Mouse (Mus musculus): Measurements from ENCODE around the gene Sec14l3.

Sec14l3 gene

DNA sequence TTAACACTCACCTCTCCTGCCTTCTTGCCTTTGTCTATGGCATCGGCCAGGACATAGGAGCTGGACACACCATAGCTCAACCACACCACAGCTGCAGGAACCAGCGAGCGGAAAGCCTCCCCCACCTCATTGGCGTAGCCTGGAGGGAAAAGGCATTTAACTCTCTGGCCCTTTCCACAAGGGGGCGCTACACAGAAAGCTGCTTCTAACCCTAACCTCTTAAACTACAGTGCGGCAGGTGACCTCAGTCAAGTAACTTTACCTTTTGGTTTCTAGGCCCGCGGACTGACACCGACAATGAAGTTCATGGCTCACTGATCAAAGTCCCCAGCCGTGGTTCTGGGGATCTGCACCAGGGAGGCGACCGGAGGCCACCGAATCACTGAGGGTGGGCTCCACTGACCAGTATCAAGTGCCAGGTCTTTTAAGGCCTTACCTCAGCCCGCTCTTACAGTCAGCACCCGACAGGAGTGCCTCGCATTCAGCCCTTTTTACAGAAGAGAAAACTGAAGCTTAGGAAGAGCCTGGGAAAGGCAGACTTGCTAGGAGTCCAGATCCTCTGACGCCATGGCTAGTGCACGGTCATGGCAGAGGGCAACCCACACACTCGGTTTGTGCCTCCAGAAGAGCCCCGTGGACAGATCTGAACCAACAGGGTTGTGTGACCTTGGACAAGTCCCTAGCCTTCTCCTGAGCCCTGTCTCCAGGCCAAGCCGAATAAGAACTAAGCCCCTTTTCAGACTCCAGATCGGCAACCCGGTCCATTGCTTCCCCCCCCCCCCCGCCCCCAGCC is 29.9 kb downstream of the Sec14l3 start:
- Histone ChIP-seq H3K27me3 (ENCODE audit: insufficient read depth, low read length) (no peaks in the 10 kb centered on the region), H3K9me3 (ENCODE audit: low read length) (peaks cover 8% of the 10 kb centered on the region), H3K4me3 (replicated peaks; ENCODE audit: low read length) (peak overlapping the region; percentile 86), H3K36me3 (ENCODE audit: insufficient read depth, low read length) (peaks cover 45% of the 10 kb centered on the region), H3K4me1 (replicated peaks; ENCODE audit: low read depth, low read length) (peaks cover 52% of the 10 kb centered on the region)
- TF ChIP-seq CTCF (conservative IDR thresholded peaks at IDR 0.05; ENCODE audit: low read length), result peak; percentile 85
- TF ChIP-seq POU5F1 (IDR thresholded peaks at IDR 0.05; ENCODE audit: borderline replicate concordance, low read length), result no peak

DNA sequence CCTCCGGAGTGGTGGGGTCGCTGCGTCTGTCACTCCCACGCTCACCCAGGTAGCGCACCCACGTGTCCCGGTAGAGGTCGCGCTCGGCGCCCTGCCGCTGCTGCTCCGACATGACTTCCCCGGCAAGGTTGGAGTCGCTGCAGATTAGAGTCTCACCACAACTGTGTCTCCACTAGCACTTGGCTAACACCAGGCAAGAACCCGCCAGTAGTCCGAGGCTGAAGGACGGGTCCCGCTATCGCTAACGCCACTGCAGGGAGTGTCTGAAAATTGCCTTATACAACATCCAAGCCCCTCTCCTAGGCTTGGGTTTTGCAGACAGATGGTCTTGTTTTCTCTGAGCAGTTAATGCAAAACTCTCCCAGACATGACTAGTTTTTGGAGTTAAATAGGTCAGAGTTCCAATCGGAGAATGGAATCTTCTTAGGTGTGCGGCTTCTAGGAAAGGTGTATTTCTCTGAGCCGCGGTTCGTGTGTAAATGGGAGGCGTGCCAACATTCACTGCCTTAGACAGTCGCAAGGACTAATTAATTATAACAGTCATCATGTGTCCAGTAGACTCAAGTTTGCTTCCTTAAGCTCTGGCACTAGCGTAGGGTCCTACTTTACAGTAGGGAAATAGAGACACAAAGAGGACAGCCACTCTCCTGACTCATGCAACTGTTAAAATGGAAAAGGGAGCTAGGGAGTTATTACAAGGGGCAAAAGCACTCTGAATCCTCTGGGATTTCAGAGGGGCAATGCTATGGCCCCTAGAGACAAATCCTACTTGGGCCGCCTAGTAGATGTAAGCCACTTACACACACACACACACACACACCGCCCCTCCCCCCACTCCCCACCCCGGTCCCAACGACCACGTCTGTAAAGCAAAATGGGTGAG is 30.8 kb downstream of the Sec14l3 start, which contains the start of gene Mtfp1:
Gene Mtfp1, minus strand, starts transcription at position 275 of the 883 bp plus-strand sequence.
- no peak for TF ChIP-seq CTCF (conservative IDR thresholded peaks at IDR 0.05; ENCODE audit: low read length)
- no peak for TF ChIP-seq NANOG (IDR thresholded peaks at IDR 0.05; ENCODE audit: borderline replicate concordance, low read length)
- TF ChIP-seq POU5F1 (IDR thresholded peaks at IDR 0.05; ENCODE audit: borderline replicate concordance, low read length), result no peak
- Histone ChIP-seq H3K9me3 (ENCODE audit: low read length) (peaks cover 8% of the 10 kb centered on the region), H3K36me3 (ENCODE audit: insufficient read depth, low read length) (peaks cover 49% of the 10 kb centered on the region), H3K4me1 (replicated peaks; ENCODE audit: low read depth, low read length) (peaks cover 55% of the 10 kb centered on the region), H3K4me3 (replicated peaks; ENCODE audit: low read length) (peak within 1 kb of the TSS; percentile 86), H3K27me3 (ENCODE audit: insufficient read depth, low read length) (no peaks in the 10 kb centered on the region)

DNA sequence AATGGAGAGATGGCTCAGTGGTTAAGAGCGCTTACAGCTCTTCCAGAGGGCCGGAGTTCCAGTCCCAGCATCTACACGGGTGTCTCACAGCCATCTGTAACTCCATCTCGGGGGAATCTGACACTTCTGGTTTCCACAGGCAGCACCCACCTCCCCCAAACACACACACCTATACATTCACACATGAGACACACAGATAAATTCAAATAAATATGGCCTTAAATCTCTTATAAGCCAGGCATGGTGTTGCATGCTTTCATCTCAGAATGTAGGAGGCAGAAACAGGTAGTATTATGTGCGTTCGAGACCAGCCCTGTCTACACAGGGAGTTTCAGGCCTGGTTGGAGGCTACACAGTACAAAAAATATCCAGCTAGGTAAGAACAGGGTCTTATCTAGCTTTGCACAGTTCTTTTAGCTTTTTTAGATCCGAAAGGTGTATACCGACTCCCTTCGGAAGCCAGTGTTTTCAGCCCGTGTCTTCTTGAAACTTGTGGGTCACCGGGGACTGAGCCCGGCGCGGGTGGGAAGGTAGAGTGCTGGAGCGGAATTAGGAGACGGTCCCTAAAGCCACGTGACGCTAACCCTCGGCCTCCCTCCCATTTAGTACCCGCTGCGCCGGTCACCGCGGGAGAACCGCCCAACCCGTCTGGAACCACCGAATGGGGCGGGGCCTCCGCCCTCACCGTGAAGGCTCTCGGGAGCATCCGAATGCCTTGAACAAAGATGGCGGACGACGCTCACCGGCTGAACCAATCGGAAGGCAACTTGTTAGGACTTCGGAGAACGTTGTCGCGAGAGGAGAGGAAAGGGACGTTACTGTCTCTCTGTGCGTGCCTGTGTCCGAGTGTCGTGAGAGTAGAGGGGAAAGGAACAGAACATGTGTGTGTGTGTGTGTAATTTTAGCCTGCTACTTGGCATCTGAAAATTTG is 31.7 kb downstream of the Sec14l3 start:
- no peaks in the 10 kb centered on the region for H3K27me3 ChIP-seq (ENCODE audit: insufficient read depth, low read length)
- peaks cover 42% of the 10 kb centered on the region for H3K36me3 ChIP-seq (ENCODE audit: insufficient read depth, low read length)
- H3K4me1 ChIP-seq (replicated peaks; ENCODE audit: low read depth, low read length), result peaks cover 55% of the 10 kb centered on the region
- peak overlapping the region; percentile 86 for H3K4me3 ChIP-seq (replicated peaks; ENCODE audit: low read length)
- peaks cover under 1% of the 10 kb centered on the region; the same call in 1 of the 2 replicates for H3K9me3 ChIP-seq (ENCODE audit: low read length)
- TF ChIP-seq POU5F1 (IDR thresholded peaks at IDR 0.05; ENCODE audit: borderline replicate concordance, low read length), result no peak
- no peak for TF ChIP-seq NANOG (IDR thresholded peaks at IDR 0.05; ENCODE audit: borderline replicate concordance, low read length)
- no peak for TF ChIP-seq CTCF (conservative IDR thresholded peaks at IDR 0.05; ENCODE audit: low read length)

DNA sequence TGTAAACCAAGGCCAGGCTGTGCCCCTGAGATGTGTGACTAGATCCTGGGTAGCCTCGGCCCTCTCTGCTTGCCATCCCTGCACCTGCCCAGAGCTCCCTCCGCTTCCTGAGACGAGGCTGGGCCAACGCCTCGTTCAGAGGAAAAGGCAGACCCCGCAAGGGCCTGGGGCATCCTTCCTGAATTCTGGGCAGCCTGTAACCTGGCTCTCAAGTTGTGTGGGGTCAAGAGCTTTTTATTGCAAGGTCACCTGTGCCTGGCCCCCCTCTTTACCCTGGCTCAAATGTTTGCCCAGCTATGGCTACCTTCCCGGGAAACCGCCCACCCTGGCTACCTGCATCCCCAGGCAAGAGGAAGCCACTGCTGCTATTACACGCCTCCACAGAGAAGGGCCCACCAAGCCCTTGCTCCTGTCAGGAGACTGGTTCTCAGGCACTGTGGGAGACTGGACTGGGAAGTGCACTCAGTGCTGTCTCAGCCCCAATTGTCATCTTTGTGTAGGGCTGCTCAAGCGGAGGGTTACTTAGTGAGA is 32.5 kb downstream of the Sec14l3 start:
- no peaks in the 10 kb centered on the region for H3K27me3 ChIP-seq (ENCODE audit: insufficient read depth, low read length)
- no peaks in the 10 kb centered on the region for H3K9me3 ChIP-seq (ENCODE audit: low read length)
- TF ChIP-seq NANOG (IDR thresholded peaks at IDR 0.05; ENCODE audit: borderline replicate concordance, low read length), result no peak
- TF ChIP-seq CTCF (conservative IDR thresholded peaks at IDR 0.05; ENCODE audit: low read length), result no peak
- no peak for TF ChIP-seq POU5F1 (IDR thresholded peaks at IDR 0.05; ENCODE audit: borderline replicate concordance, low read length)
- peaks cover 55% of the 10 kb centered on the region for H3K4me1 ChIP-seq (replicated peaks; ENCODE audit: low read depth, low read length)
- peak overlapping the region; percentile 86 for H3K4me3 ChIP-seq (replicated peaks; ENCODE audit: low read length)
- peaks cover 39% of the 10 kb centered on the region for H3K36me3 ChIP-seq (ENCODE audit: insufficient read depth, low read length)

DNA sequence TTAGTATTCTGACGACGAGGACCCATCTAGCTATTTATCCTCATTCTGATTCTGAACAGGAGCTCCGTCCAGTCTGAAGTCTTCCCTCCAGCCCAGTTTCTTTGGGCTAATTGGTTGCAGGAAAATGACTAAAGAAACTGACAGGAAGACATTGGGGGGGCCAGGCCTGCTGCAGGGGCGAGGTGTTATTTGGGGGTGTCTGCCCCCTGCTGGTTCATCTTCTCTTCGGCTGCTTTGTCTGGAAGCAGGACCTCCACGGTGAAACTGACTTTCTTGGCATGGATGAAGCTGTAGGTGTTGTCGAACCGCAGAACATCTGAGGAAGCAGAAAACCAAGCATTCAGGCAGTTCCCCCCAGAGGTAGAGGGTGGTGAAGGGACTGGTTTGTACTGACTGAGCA is 33.5 kb downstream of the Sec14l3 start:
- H3K27me3 ChIP-seq (ENCODE audit: insufficient read depth, low read length), result no peaks in the 10 kb centered on the region

DNA sequence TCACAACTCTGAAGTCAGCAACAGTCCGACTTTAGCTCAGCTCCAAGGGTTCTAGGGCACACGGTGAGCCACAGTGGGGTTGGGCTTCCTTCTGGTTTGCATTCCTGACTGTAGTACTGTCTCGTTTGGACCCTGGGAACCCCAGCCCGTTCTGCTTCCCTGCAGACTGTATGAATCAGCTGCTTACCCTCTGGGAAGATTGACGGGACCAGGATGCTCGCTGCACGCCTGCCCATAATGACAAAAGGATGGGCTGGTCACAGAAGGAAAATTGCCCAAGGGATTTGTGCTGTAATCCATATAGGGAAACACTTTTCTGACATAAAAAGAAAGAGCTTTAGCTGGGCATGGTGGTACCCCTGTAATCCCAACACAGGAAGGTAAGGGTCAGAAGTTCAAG is 34.2 kb downstream of the Sec14l3 start:
- Histone ChIP-seq H3K27me3 (ENCODE audit: insufficient read depth, low read length) (no peaks in the 10 kb centered on the region), H3K36me3 (ENCODE audit: insufficient read depth, low read length) (peaks cover 40% of the 10 kb centered on the region), H3K4me1 (replicated peaks; ENCODE audit: low read depth, low read length) (peaks cover 51% of the 10 kb centered on the region), H3K9me3 (ENCODE audit: low read length) (no peaks in the 10 kb centered on the region), H3K4me3 (replicated peaks; ENCODE audit: low read length) (no peak overlapping the region)
- TF ChIP-seq POU5F1 (IDR thresholded peaks at IDR 0.05; ENCODE audit: borderline replicate concordance, low read length) (no peak), NANOG (IDR thresholded peaks at IDR 0.05; ENCODE audit: borderline replicate concordance, low read length) (no peak), CTCF (conservative IDR thresholded peaks at IDR 0.05; ENCODE audit: low read length) (no peak)

More for the DNA sequence above, 33.5 kb downstream of the Sec14l3 start:
- peak; percentile 10; the same call in 1 of the 2 replicates for TF ChIP-seq CTCF (conservative IDR thresholded peaks at IDR 0.05; ENCODE audit: low read length)
- TF ChIP-seq NANOG (IDR thresholded peaks at IDR 0.05; ENCODE audit: borderline replicate concordance, low read length), result no peak
- H3K4me3 ChIP-seq (replicated peaks; ENCODE audit: low read length), result 0 out of 2 replicates have a peak overlapping the region, but pooled peaks have one; percentile 13
- peaks cover 39% of the 10 kb centered on the region for H3K36me3 ChIP-seq (ENCODE audit: insufficient read depth, low read length)
- peaks cover 55% of the 10 kb centered on the region for H3K4me1 ChIP-seq (replicated peaks; ENCODE audit: low read depth, low read length)
- H3K9me3 ChIP-seq (ENCODE audit: low read length), result no peaks in the 10 kb centered on the region

DNA sequence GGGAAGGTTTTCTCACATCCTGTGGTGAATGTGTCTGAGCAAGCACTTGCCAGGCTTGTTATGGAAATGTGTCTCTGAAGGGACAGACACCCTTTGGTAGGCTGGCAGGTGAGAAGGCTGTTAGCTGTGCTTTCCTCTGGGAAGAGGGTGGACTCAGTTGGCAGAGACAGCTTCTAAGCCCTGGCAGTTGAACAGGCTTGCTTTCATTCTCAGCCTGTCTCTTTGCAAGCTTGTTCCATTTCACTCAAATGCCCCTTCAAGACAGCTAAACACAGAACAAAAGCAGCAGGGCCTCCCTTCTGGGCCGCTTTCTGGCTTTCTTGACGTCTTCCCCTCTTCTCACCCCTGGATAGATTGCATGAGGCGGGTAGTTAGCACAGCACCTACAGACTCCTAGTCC is 34.8 kb downstream of the Sec14l3 start:
- Histone ChIP-seq H3K4me3 (replicated peaks; ENCODE audit: low read length) (no peak overlapping the region), H3K36me3 (ENCODE audit: insufficient read depth, low read length) (peaks cover 40% of the 10 kb centered on the region), H3K4me1 (replicated peaks; ENCODE audit: low read depth, low read length) (peaks cover 45% of the 10 kb centered on the region), H3K27me3 (ENCODE audit: insufficient read depth, low read length) (no peaks in the 10 kb centered on the region), H3K9me3 (ENCODE audit: low read length) (no peaks in the 10 kb centered on the region)
- TF ChIP-seq NANOG (IDR thresholded peaks at IDR 0.05; ENCODE audit: borderline replicate concordance, low read length), result no peak
- TF ChIP-seq CTCF (conservative IDR thresholded peaks at IDR 0.05; ENCODE audit: low read length), result no peak
- TF ChIP-seq POU5F1 (IDR thresholded peaks at IDR 0.05; ENCODE audit: borderline replicate concordance, low read length), result no peak

All from E14TG2a.4 (cell line).